Mouse (Mus musculus) spleen, adult 2 months (tissue): ENCODE measurements at regions not wholly inside any gene's neighbourhood (a gene's known extent, or its start where the extent isn't known, plus 50 kb on each side); places are given as distances from the start of the nearest gene placed in this dataset.

Experiments
- CTCF ChIP-seq: fragments of 200-500 bp; IDR thresholded peaks from 2 replicates; pipeline ENCODE4 v1.5.1; 2011; ENCODE audit warnings: mild to moderate bottlenecking, inconsistent platforms; ENCODE audit not compliant: insufficient read depth, insufficient read length, insufficient replicate concordance; ENCODE audit errors: extremely low read depth
- POLR2A ChIP-seq: fragments of 200-500 bp; IDR thresholded peaks from 2 replicates; pipeline ENCODE4 v1.6.1; 2011; ENCODE audit warnings: low read depth, low read length, inconsistent platforms

- TF ChIP-seq CTCF = no peak
- no peak for TF ChIP-seq POLR2A
Measured at GRCm38 (mm10) chr16:29711386-29711785, 132.3 kb downstream of the Opa1 start.
